Comparison of ENCODE assay signal across 27 mouse cellular contexts in genomic region chr13:116619105-116619504, GRCm38 (mm10).
"Had no signal": no experiment of that assay in that cellular context is flagged by ENCODE, and none has a peak within 500 bp of the region (broad histone marks: within the 10 kb centered on the region; RNA-seq: fewer than 3 reads in every experiment).

No protein-coding gene starts in this region.

- H3K27me3 ChIP-seq: embryonic facial prominence, embryonic 12.5 days; embryonic facial prominence, embryonic 13.5 days; embryonic facial prominence, embryonic 15.5 days; forebrain, embryonic 12.5 days; forebrain, embryonic 13.5 days; forebrain, embryonic 15.5 days had no signal

- H3K9me3 ChIP-seq: embryonic facial prominence, embryonic 10.5 days; embryonic facial prominence, embryonic 12.5 days; embryonic facial prominence, embryonic 13.5 days; embryonic facial prominence, embryonic 15.5 days; forebrain, embryonic 10.5 days; forebrain, embryonic 12.5 days; forebrain, embryonic 13.5 days; forebrain, embryonic 15.5 days had no signal

- H3K36me3 ChIP-seq: embryonic facial prominence, embryonic 10.5 days; embryonic facial prominence, embryonic 12.5 days; embryonic facial prominence, embryonic 13.5 days; embryonic facial prominence, embryonic 15.5 days; forebrain, embryonic 10.5 days; forebrain, embryonic 12.5 days; forebrain, embryonic 15.5 days had no signal

- H3K4me1 ChIP-seq: embryonic facial prominence, embryonic 10.5 days; embryonic facial prominence, embryonic 12.5 days; embryonic facial prominence, embryonic 13.5 days; embryonic facial prominence, embryonic 15.5 days; forebrain, embryonic 10.5 days; forebrain, embryonic 12.5 days; forebrain, embryonic 13.5 days; forebrain, embryonic 15.5 days had no signal

- DNase-seq: cerebellum, adult 9-10 months; cerebellum, adult 9-11 months; cerebellum, postnatal 10 days; cerebellum, postnatal 14 days; cerebellum, postnatal 25 days; cerebellum, postnatal 36 days; embryo, embryonic 11 days; forebrain, postnatal 0 days; gastrocnemius, adult 2 months; gastrocnemius, postnatal 10 days; gastrocnemius, postnatal 14 days; gastrocnemius, postnatal 25 days; gastrocnemius, postnatal 36 days; heart, adult 11 months; heart, adult 18-20 months; heart, adult 2 months had no signal

- H3K4me2 ChIP-seq: embryonic facial prominence, embryonic 12.5 days; embryonic facial prominence, embryonic 13.5 days; embryonic facial prominence, embryonic 15.5 days; forebrain, embryonic 12.5 days; forebrain, embryonic 13.5 days; forebrain, embryonic 15.5 days had no signal

- H3K27ac ChIP-seq: embryonic facial prominence, embryonic 10.5 days; embryonic facial prominence, embryonic 12.5 days; embryonic facial prominence, embryonic 13.5 days; embryonic facial prominence, embryonic 15.5 days; forebrain, embryonic 10.5 days; forebrain, embryonic 12.5 days; forebrain, embryonic 13.5 days; forebrain, embryonic 15.5 days; gastrocnemius, adult 2 months; heart, adult 2 months had no signal

- H3K4me3 ChIP-seq: embryonic facial prominence, embryonic 10.5 days; embryonic facial prominence, embryonic 12.5 days; embryonic facial prominence, embryonic 13.5 days; embryonic facial prominence, embryonic 15.5 days; erythroblast, embryonic 14.5 days; forebrain, embryonic 10.5 days; forebrain, embryonic 12.5 days; forebrain, embryonic 13.5 days; forebrain, embryonic 15.5 days; gastrocnemius, adult 2 months; heart, adult 2 months had no signal

- H3K9ac ChIP-seq: embryonic facial prominence, embryonic 12.5 days; embryonic facial prominence, embryonic 13.5 days; embryonic facial prominence, embryonic 15.5 days; forebrain, embryonic 12.5 days; forebrain, embryonic 13.5 days; forebrain, embryonic 15.5 days; forebrain, postnatal 0 days had no signal

- ATAC-seq: forebrain, embryonic 13.5 days; forebrain, embryonic 14.5 days; forebrain, embryonic 15.5 days; forebrain, embryonic 16.5 days; forebrain, postnatal 0 days had no signal
